Mouse (Mus musculus): Measurements from ENCODE around the gene Utf1. TPM values are rescaled to one million over a fixed set of nuclear protein-coding genes. Genes with fewer than 3 reads are reported as not detected.

Gene Utf1
- polyA plus RNA-seq, 1 experiment from 2014 or later: not detected

DNA sequence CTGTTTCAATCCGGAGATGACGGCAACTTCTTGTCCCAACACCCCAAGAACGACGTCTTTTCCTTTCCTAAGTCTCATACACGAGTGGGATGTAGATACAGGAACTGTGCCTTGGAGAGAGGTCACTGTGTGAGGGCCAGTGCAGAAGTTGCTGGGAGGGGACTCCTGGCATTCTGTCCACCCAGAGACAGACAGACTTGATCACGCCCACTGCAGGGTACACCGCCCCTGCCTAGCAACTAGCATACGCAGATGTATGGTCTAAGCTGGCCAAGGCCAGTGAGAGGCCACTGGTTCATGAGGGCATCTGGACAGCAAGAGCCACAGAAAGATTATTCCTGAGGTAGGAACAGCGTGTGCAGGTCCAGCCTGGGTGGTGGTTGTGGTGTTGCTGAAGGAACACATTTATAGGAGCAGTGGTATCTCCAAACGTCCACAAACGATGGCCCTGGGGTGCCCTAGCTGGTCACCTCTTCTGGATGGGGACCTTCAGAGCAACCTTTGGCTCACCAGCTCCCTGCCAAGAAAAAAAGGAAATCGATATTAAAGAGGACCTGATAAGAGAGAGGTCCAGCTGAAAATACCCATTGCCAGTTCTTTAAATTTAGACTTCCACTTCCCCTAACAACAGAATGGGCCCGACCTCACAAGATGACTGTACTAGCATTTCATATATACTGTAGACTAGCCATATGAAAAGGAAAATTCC lies 35.6 kb downstream of the Utf1 start:
- peaks cover 17% of the 10 kb centered on the region for H3K27me3 ChIP-seq
- peak overlapping the region; percentile 73 for H3K9ac ChIP-seq (replicated peaks)
- peaks cover 10% of the 10 kb centered on the region for H3K4me1 ChIP-seq (replicated peaks)
- ATAC-seq: peak; percentile 69
- H3K27ac ChIP-seq: no peak overlapping the region
- no peaks in the 10 kb centered on the region for H3K9me3 ChIP-seq
- peak overlapping the region; percentile 62 for H3K4me3 ChIP-seq (replicated peaks)
- 48% methylated on average over 13 of the region's 13 CpGs for WGBS
- 0 out of 2 replicates have a peak, but pooled peaks cover 8% of the 10 kb centered on the region for H3K36me3 ChIP-seq
- H3K4me2 ChIP-seq (replicated peaks): peak overlapping the region; percentile 90

DNA sequence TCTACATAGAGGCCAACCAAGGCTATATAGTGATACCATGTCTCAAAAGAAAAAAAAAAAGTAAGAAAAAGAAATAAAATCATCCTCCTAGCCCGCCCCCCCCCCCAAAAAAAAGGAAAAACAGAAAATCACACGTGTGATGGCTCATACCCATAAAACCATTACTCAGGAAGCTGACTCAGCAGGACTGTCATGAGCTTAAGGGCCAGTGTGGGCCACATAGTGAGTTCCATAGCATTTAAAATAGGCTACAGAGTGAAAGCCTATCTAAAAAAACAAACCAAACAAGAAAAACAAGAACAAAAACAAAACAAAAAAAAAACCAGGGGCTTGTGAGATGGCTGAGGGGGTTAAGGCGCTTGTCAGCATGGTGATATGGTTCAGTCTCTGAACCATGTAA lies 37.2 kb downstream of the Utf1 start:
- 51% methylated on average over 3 of the region's 3 CpGs for WGBS
- Histone ChIP-seq H3K4me2 (replicated peaks) (no peak overlapping the region), H3K9ac (replicated peaks) (no peak overlapping the region), H3K4me3 (replicated peaks) (no peak overlapping the region), H3K9me3 (no peaks in the 10 kb centered on the region), H3K27me3 (peaks cover 17% of the 10 kb centered on the region), H3K4me1 (replicated peaks) (peaks cover 10% of the 10 kb centered on the region), H3K27ac (no peak overlapping the region), H3K36me3 (peaks cover 22% of the 10 kb centered on the region)
- ATAC-seq: no peak

DNA sequence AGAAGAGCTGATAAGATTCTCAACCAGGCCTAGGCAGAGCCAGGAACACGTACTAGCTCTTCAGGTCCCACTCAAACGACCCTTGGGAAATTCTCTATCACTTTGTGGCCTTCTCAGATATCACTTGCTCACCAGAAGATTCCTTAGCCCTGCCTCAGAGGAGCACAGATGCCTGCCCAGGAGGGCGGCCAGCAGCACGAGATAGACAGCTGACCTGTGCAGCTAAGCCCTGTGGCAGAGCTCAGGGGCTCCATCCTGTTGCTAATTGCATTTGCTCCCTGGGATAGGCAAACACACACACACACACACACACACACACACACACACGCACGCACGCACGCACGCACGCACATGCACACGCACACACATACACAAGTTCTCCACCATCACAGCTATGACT lies 38.5 kb downstream of the Utf1 start:
- 86% methylated on average over 11 of the region's 11 CpGs for WGBS
- Histone ChIP-seq H3K9ac (replicated peaks) (no peak overlapping the region), H3K27me3 (peaks cover 9% of the 10 kb centered on the region)

DNA sequence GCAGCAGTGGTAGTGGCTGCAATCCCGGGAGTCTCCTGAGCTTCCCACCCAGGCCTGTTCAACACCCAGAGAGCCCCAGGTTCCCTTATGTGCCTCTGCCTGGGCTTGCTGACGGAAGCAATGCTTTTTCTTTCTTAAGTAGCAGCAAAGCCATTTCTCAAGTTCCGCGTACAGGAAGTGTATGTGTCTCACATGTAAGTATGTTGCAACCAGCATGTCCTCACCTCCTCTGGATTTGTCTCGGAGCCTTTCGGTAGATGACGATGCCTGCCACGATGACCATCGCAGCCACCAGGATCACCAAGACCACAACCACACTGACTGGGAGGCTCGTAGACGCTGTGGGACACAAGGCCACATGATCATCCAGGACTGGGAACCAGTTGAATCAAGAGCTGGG lies 40.9 kb downstream of the Utf1 start:
- Histone ChIP-seq H3K4me2 (replicated peaks) (no peak overlapping the region), H3K9ac (replicated peaks) (no peak overlapping the region), H3K4me1 (replicated peaks) (no peaks in the 10 kb centered on the region), H3K27me3 (0 out of 2 replicates have a peak, but pooled peaks cover 4% of the 10 kb centered on the region), H3K27ac (no peak overlapping the region), H3K36me3 (peaks cover 32% of the 10 kb centered on the region), H3K4me3 (replicated peaks) (no peak overlapping the region), H3K9me3 (no peaks in the 10 kb centered on the region)
- no peak for ATAC-seq
- 95% methylated on average over 11 of the region's 11 CpGs for WGBS

More for the DNA sequence above, 38.5 kb downstream of the Utf1 start:
- no peaks in the 10 kb centered on the region for H3K9me3 ChIP-seq
- H3K4me3 ChIP-seq (replicated peaks): no peak overlapping the region
- H3K4me2 ChIP-seq (replicated peaks): no peak overlapping the region
- H3K4me1 ChIP-seq (replicated peaks): peaks cover 10% of the 10 kb centered on the region
- H3K36me3 ChIP-seq: peaks cover 32% of the 10 kb centered on the region
- ATAC-seq: no peak
- no peak overlapping the region for H3K27ac ChIP-seq

DNA sequence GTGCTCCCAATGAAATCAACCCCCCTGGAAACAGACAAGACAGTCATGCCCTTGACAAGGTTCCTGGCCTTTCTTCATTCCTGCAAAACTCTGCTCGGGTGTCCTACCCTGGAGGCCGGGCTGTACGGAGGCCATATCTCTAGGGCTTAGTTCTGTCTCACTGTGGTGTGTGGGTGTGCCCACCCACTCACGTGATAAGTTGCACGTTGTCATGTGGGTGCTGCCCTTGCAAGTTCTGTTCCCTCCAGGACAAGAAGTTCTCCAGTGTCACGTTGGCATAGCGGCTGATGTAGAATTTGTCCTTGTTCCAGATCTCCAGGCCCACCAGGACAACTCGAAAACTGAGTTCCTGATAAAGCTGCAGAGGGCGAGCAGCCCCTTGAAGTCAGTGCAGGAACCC lies 44.7 kb downstream of the Utf1 start:
- H3K27me3 ChIP-seq: no peaks in the 10 kb centered on the region
- no peak overlapping the region for H3K27ac ChIP-seq
- peaks cover 32% of the 10 kb centered on the region for H3K36me3 ChIP-seq
- H3K4me1 ChIP-seq (replicated peaks): no peaks in the 10 kb centered on the region
- WGBS: 94% methylated on average over 9 of the region's 9 CpGs
- H3K4me2 ChIP-seq (replicated peaks): no peak overlapping the region
- H3K4me3 ChIP-seq (replicated peaks): no peak overlapping the region
- H3K9me3 ChIP-seq: no peaks in the 10 kb centered on the region
- H3K9ac ChIP-seq (replicated peaks): no peak overlapping the region
- ATAC-seq: no peak

DNA sequence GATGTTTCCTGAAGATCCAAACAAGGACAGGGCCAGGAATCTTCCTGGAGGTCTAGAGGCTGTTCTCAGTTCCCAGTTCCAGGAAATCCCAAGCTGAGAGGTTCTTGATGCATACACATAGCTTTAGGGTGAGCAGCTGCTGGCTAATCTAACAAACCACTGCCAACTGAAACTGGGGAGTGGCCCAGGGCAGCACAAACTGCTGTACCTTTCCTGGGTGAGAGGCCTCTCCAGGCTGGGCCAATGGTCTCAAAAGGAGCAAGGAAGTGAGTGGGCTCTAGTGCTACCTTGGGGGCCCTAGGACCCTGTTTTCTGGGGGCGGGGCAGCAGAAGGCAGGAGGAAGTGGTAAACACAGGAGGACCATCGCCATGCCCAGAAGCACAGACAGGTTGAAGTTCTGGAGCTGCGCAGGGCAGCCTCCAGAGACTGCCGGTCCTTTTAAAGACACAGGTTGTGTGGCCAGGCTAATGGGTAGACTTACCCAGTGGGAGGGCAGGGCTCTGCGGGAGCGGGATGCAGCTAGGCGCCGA lies 47.3 kb downstream of the Utf1 start:
- no peak overlapping the region for H3K27ac ChIP-seq
- WGBS: 65% methylated on average over 8 of the region's 8 CpGs
- no peak overlapping the region for H3K4me2 ChIP-seq (replicated peaks)
- no peak overlapping the region for H3K4me3 ChIP-seq (replicated peaks)
- H3K9ac ChIP-seq (replicated peaks): no peak overlapping the region
- H3K4me1 ChIP-seq (replicated peaks): no peaks in the 10 kb centered on the region
- no peaks in the 10 kb centered on the region for H3K9me3 ChIP-seq
- H3K36me3 ChIP-seq: peaks cover 18% of the 10 kb centered on the region
- ATAC-seq: no peak
- no peaks in the 10 kb centered on the region for H3K27me3 ChIP-seq

DNA sequence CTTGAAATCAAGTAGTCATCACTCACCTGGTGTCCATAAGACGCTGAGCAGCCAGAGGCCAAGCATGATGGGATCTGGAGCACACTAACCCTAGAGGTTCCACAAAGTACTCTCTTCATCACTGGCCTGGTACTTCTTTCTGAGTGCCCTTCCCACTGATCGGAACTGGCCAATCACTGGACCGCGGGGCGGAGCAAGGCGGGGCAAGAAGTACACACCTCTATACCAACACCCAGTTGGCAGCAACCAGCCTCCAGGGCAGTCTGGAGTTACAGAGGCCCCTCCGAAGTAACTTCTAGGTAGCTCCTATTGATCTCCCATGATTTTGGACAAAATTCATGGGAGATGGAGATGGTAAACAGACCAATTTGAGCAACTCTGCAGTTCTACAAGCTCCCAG lies 48.8 kb downstream of the Utf1 start, which contains the start of gene Adam8:
Adam8 (minus strand) TSS at position 157 of the 400 bp plus-strand sequence.
- ATAC-seq: no peak
- WGBS: 28% methylated on average over 7 of the region's 7 CpGs
- no peaks in the 10 kb centered on the region for H3K9me3 ChIP-seq

DNA sequence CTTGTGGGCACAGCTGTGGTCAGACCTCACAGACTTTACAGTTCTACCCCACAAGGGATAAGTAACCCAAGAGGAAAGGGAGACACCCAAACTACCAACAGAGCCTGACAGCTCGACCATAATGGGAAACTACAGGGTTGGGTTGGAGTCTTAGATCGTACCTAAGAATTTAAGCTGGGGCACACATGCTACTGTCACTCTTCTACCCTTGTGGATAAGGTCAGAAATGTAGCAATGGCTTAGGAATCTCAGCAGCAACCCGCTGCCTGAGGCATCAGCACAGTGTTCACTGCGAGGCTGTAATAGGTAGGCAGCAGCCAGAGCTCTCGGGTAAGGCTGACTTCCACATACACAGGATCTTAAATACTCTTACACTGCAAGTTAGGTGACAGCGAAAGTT lies 49.9 kb downstream of the Utf1 start:
- H3K9ac ChIP-seq (replicated peaks): no peak overlapping the region
- H3K4me3 ChIP-seq (replicated peaks): no peak overlapping the region
- no peaks in the 10 kb centered on the region for H3K9me3 ChIP-seq
- H3K27me3 ChIP-seq: no peaks in the 10 kb centered on the region
- H3K4me2 ChIP-seq (replicated peaks): no peak overlapping the region
- H3K36me3 ChIP-seq: peaks cover 35% of the 10 kb centered on the region
- H3K27ac ChIP-seq: no peak overlapping the region
- no peak for ATAC-seq
- H3K4me1 ChIP-seq (replicated peaks): no peaks in the 10 kb centered on the region
- 92% methylated on average over 6 of the region's 6 CpGs for WGBS

More for the DNA sequence above, 48.8 kb downstream of the Utf1 start, which contains the start of gene Adam8:
- no peaks in the 10 kb centered on the region for H3K4me1 ChIP-seq (replicated peaks)
- H3K9ac ChIP-seq (replicated peaks): no peak within 1 kb of the TSS
- no peak within 1 kb of the TSS for H3K27ac ChIP-seq
- H3K4me3 ChIP-seq (replicated peaks): no peak within 1 kb of the TSS
- H3K36me3 ChIP-seq: peaks cover 24% of the 10 kb centered on the region
- H3K4me2 ChIP-seq (replicated peaks): no peak within 1 kb of the TSS
- H3K27me3 ChIP-seq: no peaks in the 10 kb centered on the region

DNA sequence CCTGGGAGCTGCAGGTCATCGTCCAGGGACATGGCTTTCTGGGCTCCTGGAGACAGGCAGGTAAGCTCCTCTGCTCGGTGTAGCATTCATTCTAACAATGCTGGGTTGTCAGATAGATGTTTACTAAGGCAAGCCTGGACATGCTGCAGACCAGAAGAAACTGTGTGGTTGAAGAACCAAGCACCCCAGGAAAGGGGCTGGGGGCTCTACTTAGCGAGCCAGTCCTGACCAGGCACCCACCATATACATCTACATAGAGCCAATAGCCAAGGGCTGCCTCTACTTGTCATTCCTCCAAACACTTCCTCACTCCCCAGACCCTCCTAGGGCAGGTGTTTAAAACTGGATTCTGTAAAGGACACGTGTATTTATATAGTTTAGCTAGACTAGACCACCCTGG lies 50.6 kb downstream of the Utf1 start:
- peaks cover 42% of the 10 kb centered on the region for H3K36me3 ChIP-seq
- no peaks in the 10 kb centered on the region for H3K4me1 ChIP-seq (replicated peaks)
- no peaks in the 10 kb centered on the region for H3K9me3 ChIP-seq
- H3K4me2 ChIP-seq (replicated peaks): no peak overlapping the region
- WGBS: 82% methylated on average over 4 of the region's 4 CpGs
- no peak overlapping the region for H3K9ac ChIP-seq (replicated peaks)
- no peak for ATAC-seq
- H3K27me3 ChIP-seq: no peaks in the 10 kb centered on the region
- H3K27ac ChIP-seq: no peak overlapping the region
- no peak overlapping the region for H3K4me3 ChIP-seq (replicated peaks)

DNA sequence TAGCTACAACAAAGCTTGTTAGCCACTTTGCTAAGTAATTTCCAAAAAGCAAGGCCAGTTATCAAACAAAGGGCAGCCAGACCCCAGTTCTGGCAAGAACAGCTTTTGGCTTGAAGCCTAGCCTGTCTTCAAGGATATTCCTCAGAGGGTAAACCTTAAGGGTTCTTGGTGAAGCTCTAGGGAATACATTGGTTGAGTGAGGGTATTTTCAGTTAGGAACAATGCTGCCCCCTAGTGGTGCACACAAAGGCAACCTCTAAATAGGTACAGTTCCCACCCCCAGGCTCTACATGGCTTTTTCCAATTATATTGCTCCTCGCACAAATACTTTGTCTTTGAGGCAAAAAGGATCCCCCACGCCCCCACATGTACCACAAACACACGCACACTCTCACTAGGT lies 51.1 kb downstream of the Utf1 start:
- H3K4me2 ChIP-seq (replicated peaks): no peak overlapping the region
- no peak overlapping the region for H3K27ac ChIP-seq
- H3K4me1 ChIP-seq (replicated peaks): no peaks in the 10 kb centered on the region
- WGBS: 22% methylated on average over 3 of the region's 3 CpGs
- H3K36me3 ChIP-seq: peaks cover 46% of the 10 kb centered on the region
- no peak for ATAC-seq
- H3K9me3 ChIP-seq: no peaks in the 10 kb centered on the region
- no peaks in the 10 kb centered on the region for H3K27me3 ChIP-seq
- no peak overlapping the region for H3K4me3 ChIP-seq (replicated peaks)
- H3K9ac ChIP-seq (replicated peaks): no peak overlapping the region
